Mouse (Mus musculus) kidney, adult 2 months (tissue): ENCODE measurements around the gene Hook2.

ENCODE experiments used
- CTCF ChIP-seq: fragments of 200-500 bp; conservative IDR thresholded peaks from 2 replicates; pipeline ENCODE4 v1.5.1; 2011; ENCODE audit warnings: low read depth, mild to moderate bottlenecking, control low read depth, low read length, moderate library complexity, mixed read lengths; ENCODE audit not compliant: insufficient read depth, insufficient read length
- POLR2A ChIP-seq: fragments of 200-500 bp; IDR thresholded peaks from one replicate; pipeline ENCODE4 v1.6.1; 2011; ENCODE audit warnings: low read depth, low read length, control low read depth

GRCm38 (mm10) chr8:84945633-84946527 is 44.5 kb upstream of the Hook2 start:
- TF ChIP-seq CTCF (no peak), POLR2A (no peak)
